Mouse (Mus musculus): ENCODE measurements around the gene Rhbdl1.

The Rhbdl1 gene

GRCm38 (mm10) chr17:25839455-25840235, 2.5 kb upstream of the Rhbdl1 start:
- DNase-seq (ENCODE audit: low spot score) = no peak

GRCm38 (mm10) chr17:25838904-25839303, 1.8 kb upstream of the Rhbdl1 start:
- no peak for DNase-seq (ENCODE audit: low spot score)

DNA sequence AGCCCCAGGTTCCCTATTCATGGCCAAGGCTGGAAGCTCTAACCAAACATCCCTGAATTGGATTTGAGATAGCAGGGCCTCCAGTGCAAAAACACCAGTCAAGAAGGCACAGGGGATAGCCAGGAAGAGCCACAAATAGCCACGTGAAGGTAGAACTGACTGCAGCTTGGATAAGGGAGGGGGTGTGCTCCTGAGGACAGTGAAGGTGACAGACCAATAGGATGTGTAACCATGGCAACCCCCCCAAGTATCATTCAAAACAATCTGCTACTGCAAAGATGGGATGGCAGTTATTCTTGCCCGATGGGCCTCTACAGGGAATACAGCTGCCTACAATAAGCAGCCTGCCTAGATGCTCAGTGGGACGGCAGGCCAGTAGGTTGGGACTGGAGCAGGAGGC, 438 bp upstream of the Rhbdl1 start:
- peak; percentile 43 for DNase-seq (ENCODE audit: low spot score)

GRCm38 (mm10) chr17:25836397-25837075, 559 bp downstream of the Rhbdl1 start:
- no peak for DNase-seq (ENCODE audit: low spot score)

DNA sequence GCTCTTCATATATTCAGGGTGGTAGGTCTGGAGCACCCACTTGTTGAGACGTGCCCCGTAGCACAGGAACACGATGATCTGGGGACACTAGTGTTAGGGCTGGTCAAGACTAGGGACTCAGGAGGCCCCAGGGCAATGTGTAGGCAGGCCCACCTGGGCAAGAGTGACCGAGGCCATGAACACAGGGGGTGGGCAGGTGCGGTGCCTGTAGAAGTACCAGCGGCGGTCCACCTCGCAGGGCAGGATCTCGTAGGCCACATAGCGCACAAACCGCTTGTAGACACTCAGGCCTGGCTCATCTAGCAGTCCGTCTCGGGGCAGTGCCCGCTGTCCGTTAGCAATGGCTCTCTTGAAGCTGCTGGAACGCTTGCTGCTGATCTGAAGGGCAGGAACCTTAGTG, 1.3 kb downstream of the Rhbdl1 start:
- DNase-seq (ENCODE audit: low spot score) = no peak

DNA sequence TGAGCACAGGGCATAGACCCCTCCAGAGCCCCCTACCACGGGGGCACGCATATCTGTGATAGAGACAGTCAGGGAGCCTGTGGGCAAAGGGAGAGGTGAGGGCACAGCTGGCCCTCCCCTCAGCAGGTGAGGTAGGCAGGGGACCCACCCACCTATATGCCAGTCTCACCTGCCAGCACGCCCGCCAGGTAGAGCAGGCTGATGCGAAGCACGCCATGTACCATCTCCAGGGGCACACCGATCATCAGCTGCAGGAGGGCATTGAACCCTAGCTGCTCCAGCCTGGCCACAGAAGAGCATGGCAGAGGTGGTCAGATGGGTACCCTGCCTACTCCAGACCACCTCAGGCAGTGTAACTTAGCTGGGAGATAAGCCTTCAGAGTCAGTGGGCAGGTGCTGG, 1.8 kb downstream of the Rhbdl1 start:
- no peak for DNase-seq (ENCODE audit: low spot score)

- DNase-seq (ENCODE audit: low spot score) = no peak
Measured at GRCm38 (mm10) chr17:25834595-25835222, 2.4 kb downstream of the Rhbdl1 start.

DNA sequence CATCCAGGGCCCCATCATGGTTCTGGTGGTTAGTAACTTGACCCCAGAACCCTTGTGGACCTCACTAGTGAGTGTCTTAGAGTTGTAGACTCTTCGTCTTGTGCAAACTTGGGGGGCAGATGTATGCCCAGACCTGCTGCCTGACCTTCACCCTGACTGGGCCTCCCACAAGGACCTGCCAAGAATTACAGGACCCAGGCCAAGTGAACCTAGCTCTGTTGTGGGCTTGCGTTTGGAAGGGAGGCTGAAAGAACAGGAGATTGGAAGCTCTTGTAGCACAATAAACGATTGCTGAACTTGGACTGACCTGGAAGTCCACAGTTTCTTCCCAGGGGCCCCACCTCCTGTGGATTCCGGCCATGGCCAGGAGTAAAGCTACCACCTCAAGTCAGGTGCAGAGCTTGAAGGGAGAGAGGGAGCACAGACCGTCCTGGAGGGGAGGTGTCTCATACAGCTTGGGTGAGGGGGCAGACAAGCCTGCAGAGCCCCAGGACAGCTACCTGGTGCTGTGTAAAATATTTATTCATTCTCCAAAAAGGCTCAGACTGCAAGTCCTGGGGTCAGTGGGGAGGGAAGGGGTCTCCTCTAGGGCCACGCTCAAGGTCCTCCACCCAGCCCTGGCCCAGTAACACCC, 3.0 kb downstream of the Rhbdl1 start:
- no peak for DNase-seq (ENCODE audit: low spot score)

GRCm38 (mm10) chr17:25833291-25833663, 3.8 kb downstream of the Rhbdl1 start, which contains the start of gene Stub1:
Gene Stub1, minus strand, starts transcription at chr17:25833404.
- DNase-seq (ENCODE audit: low spot score) = peak; percentile 92

DNA sequence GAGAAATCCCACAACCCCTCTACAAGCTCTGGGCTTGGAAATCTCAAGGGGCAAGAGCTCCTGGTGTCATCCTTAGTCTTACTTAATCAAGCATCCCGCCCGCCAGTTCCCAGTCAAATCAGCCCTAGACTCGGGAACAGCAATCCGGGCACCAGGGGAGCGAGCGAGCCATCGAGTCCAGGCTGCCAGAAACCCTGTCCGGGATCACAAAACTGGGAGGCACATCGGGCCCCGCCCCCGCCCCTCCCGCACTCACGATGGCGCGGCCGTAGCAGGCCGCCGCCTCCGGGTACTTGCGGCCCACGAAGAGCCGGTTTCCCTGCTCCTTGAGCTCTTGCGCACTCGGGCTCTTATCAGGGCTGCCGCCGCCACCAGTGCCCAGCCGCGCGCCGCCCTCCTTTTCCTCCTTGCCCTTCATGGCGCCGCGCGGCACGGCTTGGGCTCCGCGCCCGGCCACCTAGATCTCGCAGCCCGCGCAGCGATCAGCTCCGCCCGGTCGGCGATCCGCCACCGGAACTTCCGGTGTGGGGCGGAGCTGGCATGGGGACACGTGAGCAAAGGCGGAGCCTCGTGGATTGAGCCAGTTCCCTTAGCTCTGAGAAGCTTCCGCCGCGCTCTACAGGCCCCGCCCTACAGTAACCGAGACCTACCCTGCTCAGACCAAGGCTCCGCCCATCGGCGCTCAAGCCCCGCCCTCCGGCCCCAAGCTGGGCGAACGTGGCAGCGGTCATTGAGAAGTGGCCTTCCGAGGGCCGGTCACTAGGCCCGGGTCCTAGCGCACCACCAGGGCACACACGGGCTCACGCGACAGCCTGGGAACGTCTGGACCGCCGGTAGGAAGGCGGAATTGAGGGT, 4.4 kb downstream of the Rhbdl1 start:
- DNase-seq (ENCODE audit: low spot score) = peak; percentile 100

DNA sequence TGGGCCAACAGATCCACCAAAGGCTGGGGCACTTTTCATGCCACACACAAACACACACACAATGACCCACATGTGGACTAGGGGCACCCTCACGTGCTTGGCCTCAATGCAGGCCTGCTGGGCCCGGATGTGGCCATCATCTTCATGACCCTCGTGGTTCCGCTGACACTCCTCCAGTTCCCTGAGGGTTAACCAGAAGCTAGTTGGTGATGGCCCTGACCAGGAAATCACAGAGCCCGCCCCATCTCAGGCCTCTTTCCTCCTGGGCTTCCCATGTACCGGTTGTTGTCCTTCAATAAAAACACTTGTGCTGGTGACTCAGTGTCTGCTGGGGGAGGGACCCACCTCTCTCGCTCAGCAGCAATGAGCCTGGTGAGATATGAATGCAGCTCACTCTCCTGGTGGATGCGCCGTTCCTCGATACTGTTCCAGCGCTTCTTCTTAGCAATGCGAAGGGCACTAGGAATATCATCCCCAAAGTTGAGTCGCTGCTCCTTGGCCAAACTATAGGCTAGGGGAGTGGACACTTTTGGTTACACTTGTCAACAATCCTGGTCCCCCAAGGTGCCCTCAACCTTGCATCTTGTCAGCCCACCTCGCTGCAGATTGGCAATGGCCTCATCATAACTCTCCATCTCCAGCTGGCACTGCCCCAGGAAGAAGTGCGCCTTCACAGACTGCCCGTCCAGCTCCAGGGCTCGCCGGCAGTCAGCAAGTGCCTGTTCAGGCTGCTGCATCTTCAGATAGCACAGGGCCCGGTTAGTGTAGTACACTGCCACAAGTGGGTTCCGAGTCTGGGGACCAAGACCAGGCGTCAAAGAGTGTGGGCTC, 5.4 kb downstream of the Rhbdl1 start:
- no peak for DNase-seq (ENCODE audit: low spot score)

GRCm38 (mm10) chr17:25830806-25831431, 6.2 kb downstream of the Rhbdl1 start:
- no peak for DNase-seq (ENCODE audit: low spot score)

- DNase-seq (ENCODE audit: low spot score) = no peak
Measured at GRCm38 (mm10) chr17:25830200-25830753, 6.8 kb downstream of the Rhbdl1 start.

DNA sequence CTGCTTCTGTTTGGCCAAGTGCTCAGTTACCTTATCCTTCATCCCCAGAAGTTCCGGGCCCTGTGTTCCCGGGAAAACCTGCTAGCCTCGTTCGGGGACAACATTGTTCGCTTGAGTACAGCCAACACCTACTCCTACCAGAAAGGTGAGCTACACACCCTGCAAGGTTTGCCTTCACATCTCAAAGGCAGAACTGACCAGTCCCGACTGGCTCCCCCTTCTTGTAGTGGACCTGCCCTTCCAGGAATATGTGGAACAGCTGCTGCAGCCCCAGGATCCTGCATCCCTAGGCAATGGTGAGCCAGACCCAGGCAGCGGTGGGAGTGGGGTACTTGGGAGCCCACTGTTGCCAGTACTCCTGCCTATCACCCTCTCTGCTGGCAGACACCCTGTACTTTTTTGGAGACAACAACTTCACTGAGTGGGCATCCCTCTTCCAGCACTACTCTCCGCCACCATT, 7.5 kb downstream of the Rhbdl1 start:
- no peak for DNase-seq (ENCODE audit: low spot score)

- peak; percentile 85 for DNase-seq (ENCODE audit: low spot score)
Measured at GRCm38 (mm10) chr17:25828712-25829557, 8.2 kb downstream of the Rhbdl1 start, which contains the start of gene Jmjd8. Gene Jmjd8, plus strand, starts transcription at chr17:25828867.

- DNase-seq (ENCODE audit: low spot score) = no peak
Measured at GRCm38 (mm10) chr17:25828223-25828594, 8.9 kb downstream of the Rhbdl1 start.

DNA sequence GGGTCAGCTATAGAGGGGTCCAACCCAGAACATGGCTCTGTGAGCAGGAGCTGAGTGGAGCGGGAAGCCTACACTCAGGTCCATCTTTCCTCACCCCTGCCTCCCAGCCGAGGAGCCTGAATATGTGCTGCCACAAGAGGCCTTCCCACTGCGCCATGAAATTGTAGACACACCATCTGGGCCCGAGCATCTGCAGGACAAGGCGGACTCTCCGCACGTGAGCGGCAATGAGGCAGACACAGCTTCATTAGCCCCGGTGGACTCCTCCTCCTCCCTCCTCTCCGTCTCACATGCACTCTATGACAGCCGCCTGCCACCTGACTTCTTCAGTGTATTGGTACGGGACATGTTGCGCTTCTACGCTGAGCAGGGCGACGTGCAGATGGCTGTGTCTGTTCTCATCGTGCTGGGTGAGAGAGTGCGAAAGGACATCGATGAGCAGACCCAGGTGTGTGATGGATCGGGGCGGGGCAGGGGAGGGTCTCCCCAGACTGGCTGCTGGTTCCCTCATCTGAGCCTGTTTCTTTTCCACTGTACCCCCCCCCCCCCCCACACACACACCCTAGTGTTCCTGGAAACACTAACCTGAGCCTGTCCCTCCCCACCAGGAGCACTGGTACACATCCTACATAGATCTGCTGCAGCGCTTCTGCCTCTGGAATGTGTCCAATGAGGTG, 9.4 kb downstream of the Rhbdl1 start:
- DNase-seq (ENCODE audit: low spot score) = no peak

- DNase-seq (ENCODE audit: low spot score) = no peak
Measured at GRCm38 (mm10) chr17:25827011-25827410, 10.1 kb downstream of the Rhbdl1 start.
